Mouse (Mus musculus) embryonic fibroblast, embryonic 13.5 days (primary cell): ENCODE data around the gene Tlcd1.
"Not testable (repeated sequence)": the region's sequence is repeated elsewhere in the genome, so short reads cannot be mapped to it uniquely, and the experiment has no call there.

ENCODE experiments used
- CTCF ChIP-seq: IDR thresholded peaks from 2 replicates; pipeline ENCODE4 v1.5.1; 2011; ENCODE audit warnings: mild to moderate bottlenecking, control low read depth, low read length, moderate library complexity, borderline replicate concordance; ENCODE audit not compliant: insufficient read depth
- POLR2A ChIP-seq: IDR thresholded peaks from 2 replicates; pipeline ENCODE4 v1.6.1; 2011; ENCODE audit warnings: low read depth, mild to moderate bottlenecking, control low read depth, low read length, moderate library complexity

- TF ChIP-seq POLR2A, CTCF: not testable (repeated sequence)
Measured at GRCm38 (mm10) chr11:78184702-78185101, 8.2 kb downstream of the Tlcd1 start.
